Mouse (Mus musculus) MEL (cell line): Measurements from ENCODE around the gene Arl6ip5. TPM values are rescaled to one million over a fixed set of nuclear protein-coding genes. Genes with fewer than 3 reads are reported as not detected.

Source experiments
- DNase-seq: peaks from one replicate; pipeline ENCODE4 v3.0.0; 2011; ENCODE audit warnings: low read depth, low spot score
- H3K27ac ChIP-seq: 2 replicates; pipeline ENCODE4 v1.5.1; 2012; ENCODE audit warnings: low read depth, mild to moderate bottlenecking, control low read depth, low read length, moderate library complexity; ENCODE audit not compliant: control insufficient read depth
- H3K27me3 ChIP-seq, 2 experiments: fragments of 150-350 bp in 1 of 2; sonication (generic) in 1 of 2; 2 replicates each; pipeline ENCODE4 v1.6.1; 2012; ENCODE audit warnings: low read length in 2 of 2, mild to moderate bottlenecking in 2 of 2, improper control_type of control experiment in 1 of 2, moderate library complexity in 1 of 2; ENCODE audit not compliant: insufficient read depth in 2 of 2, control insufficient read depth in 1 of 2
- H3K36me3 ChIP-seq, 2 experiments: 2 replicates each; pipeline ENCODE4 v1.6.1; 2012 to 2014; ENCODE audit warnings: low read length in 2 of 2, improper control_type of control experiment in 1 of 2, inconsistent platforms in 1 of 2, mild to moderate bottlenecking in 1 of 2; ENCODE audit not compliant: insufficient read depth in 2 of 2, control insufficient read depth in 1 of 2
- H3K4me1 ChIP-seq, 2 experiments: fragments of 150-350 bp in 1 of 2; sonication (generic) in 1 of 2; 2 replicates each; pipeline ENCODE4 v1.6.1; 2012; ENCODE audit warnings: low read length in 2 of 2, improper control_type of control experiment in 1 of 2, mild to moderate bottlenecking in 1 of 2; ENCODE audit not compliant: insufficient read depth in 2 of 2, control insufficient read depth in 1 of 2
- H3K4me3 ChIP-seq, 2 experiments: fragments of 150-350 bp in 1 of 2; sonication (generic) in 1 of 2; 2 replicates each; pipeline ENCODE4 v1.5.1; 2012; ENCODE audit warnings: low read depth in 2 of 2, low read length in 2 of 2, mild to moderate bottlenecking in 2 of 2, moderate library complexity in 2 of 2, control low read depth in 1 of 2, improper control_type of control experiment in 1 of 2; ENCODE audit not compliant: control insufficient read depth in 1 of 2, insufficient read depth in 1 of 2
- H3K79me2 ChIP-seq: 2 replicates; pipeline ENCODE4 v1.6.1; 2012; ENCODE audit warnings: mild to moderate bottlenecking, low read length, moderate library complexity; ENCODE audit not compliant: control insufficient read depth, poor library complexity, insufficient read depth
- H3K9ac ChIP-seq: 2 replicates; pipeline ENCODE4 v1.6.1; 2012; ENCODE audit warnings: low read depth, mild to moderate bottlenecking, control low read depth, low read length, moderate library complexity; ENCODE audit not compliant: control insufficient read depth, poor library complexity, severe bottlenecking
- H3K9me3 ChIP-seq: fragments of 150-350 bp; sonication (generic); replicated peaks from 2 replicates; pipeline ENCODE4 v1.6.1; 2012; ENCODE audit warnings: mild to moderate bottlenecking, low read length, improper control_type of control experiment, moderate library complexity; ENCODE audit not compliant: insufficient read depth
- BHLHE40 ChIP-seq: IDR thresholded peaks from 2 replicates; pipeline ENCODE4 v1.6.1; 2012; ENCODE audit warnings: low read depth, mild to moderate bottlenecking, inconsistent platforms, low read length, improper control_type of control experiment, borderline replicate concordance
- CHD1 ChIP-seq: IDR thresholded peaks from 2 replicates; pipeline ENCODE4 v1.6.1; 2012; ENCODE audit warnings: low read depth, mild to moderate bottlenecking, inconsistent platforms, low read length, improper control_type of control experiment
- CTCF ChIP-seq, 3 experiments: IDR thresholded peaks in 2 of 3; conservative IDR thresholded peaks in 1 of 3; 2 replicates each; pipeline ENCODE4 v1.5.1; 2011 to 2012; ENCODE audit warnings: low read length in 3 of 3, low read depth in 2 of 3, mild to moderate bottlenecking in 2 of 3, improper control_type of control experiment in 1 of 3, inconsistent platforms in 1 of 3, mixed read lengths in 1 of 3, moderate library complexity in 1 of 3; ENCODE audit not compliant: control insufficient read depth in 1 of 3, insufficient read depth in 1 of 3, poor library complexity in 1 of 3, severe bottlenecking in 1 of 3
- E2F4 ChIP-seq: IDR thresholded peaks from 2 replicates; pipeline ENCODE4 v1.6.1; 2011; ENCODE audit warnings: low read depth, low read length, improper control_type of control experiment, borderline replicate concordance
- EP300 ChIP-seq, 2 experiments: IDR thresholded peaks; 2 replicates each; pipeline ENCODE4 v1.6.1; 2011; ENCODE audit warnings: improper control_type of control experiment in 2 of 2, low read length in 2 of 2, low read depth in 1 of 2, mild to moderate bottlenecking in 1 of 2
- ETS1 ChIP-seq: IDR thresholded peaks from 2 replicates; pipeline ENCODE4 v1.6.1; 2012; ENCODE audit warnings: low read depth, mild to moderate bottlenecking, inconsistent platforms, low read length, improper control_type of control experiment, moderate library complexity
- JUND ChIP-seq: IDR thresholded peaks from 2 replicates; pipeline ENCODE4 v1.6.1; 2011; ENCODE audit warnings: low read depth, mild to moderate bottlenecking, improper control_type of control experiment, low read length
- KAT2A ChIP-seq: conservative IDR thresholded peaks from 2 replicates; pipeline ENCODE4 v1.6.1; 2012; ENCODE audit warnings: low read depth, low read length, improper control_type of control experiment, inconsistent platforms
- MAX ChIP-seq: IDR thresholded peaks from 2 replicates; pipeline ENCODE4 v1.6.1; 2011; ENCODE audit warnings: low read length, improper control_type of control experiment
- NELFE ChIP-seq: IDR thresholded peaks from 2 replicates; pipeline ENCODE4 v1.6.1; 2011; ENCODE audit warnings: low read depth, low read length, improper control_type of control experiment
- NRF1 ChIP-seq: IDR thresholded peaks from 2 replicates; pipeline ENCODE4 v1.6.1; 2014; ENCODE audit warnings: low read depth, mild to moderate bottlenecking, inconsistent platforms, low read length, improper control_type of control experiment, moderate library complexity; ENCODE audit not compliant: poor library complexity, insufficient read depth, severe bottlenecking
- RCOR1 ChIP-seq: IDR thresholded peaks from 2 replicates; pipeline ENCODE4 v1.6.1; 2012; ENCODE audit warnings: low read depth, mild to moderate bottlenecking, inconsistent platforms, low read length, improper control_type of control experiment
- SIN3A ChIP-seq: IDR thresholded peaks from 2 replicates; pipeline ENCODE4 v1.6.1; 2012; ENCODE audit warnings: low read length, improper control_type of control experiment, inconsistent platforms
- SMC3 ChIP-seq: IDR thresholded peaks from 2 replicates; pipeline ENCODE4 v1.6.1; 2011; ENCODE audit warnings: low read depth, low read length, improper control_type of control experiment
- UBTF ChIP-seq: IDR thresholded peaks from 2 replicates; pipeline ENCODE4 v1.6.1; 2012; ENCODE audit warnings: low read depth, mild to moderate bottlenecking, inconsistent platforms, low read length, improper control_type of control experiment, moderate library complexity, borderline replicate concordance; ENCODE audit not compliant: insufficient read depth
- USF1 ChIP-seq: IDR thresholded peaks from 2 replicates; pipeline ENCODE4 v1.6.1; 2014; ENCODE audit warnings: low read depth, mild to moderate bottlenecking, inconsistent platforms, low read length, improper control_type of control experiment, moderate library complexity
- USF2 ChIP-seq, 2 experiments: IDR thresholded peaks; 2 replicates each; pipeline ENCODE4 v1.6.1; 2011 to 2012; ENCODE audit warnings: improper control_type of control experiment in 2 of 2, low read length in 2 of 2, borderline replicate concordance in 1 of 2, inconsistent platforms in 1 of 2, low read depth in 1 of 2, mild to moderate bottlenecking in 1 of 2; ENCODE audit not compliant: insufficient read depth in 1 of 2
- polyA plus RNA-seq, 2 experiments: library from polyadenylated mRNA; stranded (reverse) in 1 of 2; unstranded in 1 of 2; fragments of >175 nt in 1 of 2; fragments of >200 nt in 1 of 2; gene quantifications; 2 replicates each; pipeline versions ENCODE4 v1.2.1 to v1.2.4; 2012; ENCODE audit warnings: low replicate concordance in 2 of 2, low read depth in 1 of 2; ENCODE audit not compliant: insufficient read length in 2 of 2, insufficient read depth in 1 of 2, missing spikeins in 1 of 2
- total RNA-seq: library from RNA; depleted of rRNA; stranded (reverse); fragments of 300-350 nt; gene quantifications from 2 replicates; pipeline ENCODE4 v1.2.3, GENCODE M21; 2012

Arl6ip5 gene
- total and polyA plus RNA-seq, 3 experiments, result 39.4 to 113 TPM; not detected in 1

- TF ChIP-seq UBTF, result no peak
- TF ChIP-seq SIN3A, result peak; percentile 65; the same call in 1 of the 2 replicates
- TF ChIP-seq USF2 (IDR thresholded peaks at IDR 0.05; ENCODE audit: borderline replicate concordance in 1 of 2, insufficient read depth in 1 of 2, low read depth in 1 of 2, low read length in 2 of 2), result no peak
- TF ChIP-seq RCOR1, result no peak
- TF ChIP-seq NELFE, result no peak
- TF ChIP-seq USF1, result peak; percentile 36; the same call in 1 of the 2 replicates
- TF ChIP-seq BHLHE40, result no peak
- no peak for TF ChIP-seq NRF1
- 0 out of 2 replicates have a peak, but pooled peaks have one; percentile 27 for TF ChIP-seq ETS1
- TF ChIP-seq JUND, result no peak
- no peak for TF ChIP-seq SMC3
- TF ChIP-seq CTCF (IDR thresholded peaks at IDR 0.05 in 2 of 3, conservative IDR thresholded peaks at IDR 0.05 in 1 of 3; ENCODE audit: control insufficient read depth in 1 of 3, insufficient read depth in 1 of 3, low read depth in 2 of 3, low read length in 3 of 3, poor library complexity in 1 of 3, severe bottlenecking in 1 of 3), result peak in 2 of 3 experiments; percentile 35 to 43; a peak in 3 of 6 replicates
- TF ChIP-seq E2F4, result no peak
- no peak for TF ChIP-seq KAT2A
Observed at GRCm38 (mm10) chr6:97209201-97209600, 1.3 kb upstream of the Arl6ip5 start (continued).

- peaks cover 24 to 29% of the 10 kb centered on the region in 2 experiments for H3K4me1 ChIP-seq
- H3K27me3 ChIP-seq, result no peaks in the 10 kb centered on the region
- peak overlapping the region; percentile 40 to 50 for H3K4me3 ChIP-seq
- H3K79me2 ChIP-seq, result peaks cover 31% of the 10 kb centered on the region
- H3K9ac ChIP-seq, result peak overlapping the region; percentile 66
- TF ChIP-seq SMC3 (no peak), EP300 (IDR thresholded peaks at IDR 0.05; ENCODE audit: low read depth in 1 of 2, low read length in 2 of 2) (0 out of 4 replicates have a peak, but pooled peaks of 1 of the 2 experiments have one; percentile 16), MAX (0 out of 2 replicates have a peak, but pooled peaks have one; percentile 9), CHD1 (peak; percentile 5; the same call in 1 of the 2 replicates)
- TF ChIP-seq, all 39 proteins: peak for 3
- H3K27ac ChIP-seq, result peak overlapping the region; percentile 85
- H3K9me3 ChIP-seq, result no peaks in the 10 kb centered on the region
- DNase-seq, result no peak
- H3K36me3 ChIP-seq, result peaks cover 0 to 44% of the 10 kb centered on the region in 2 experiments; a peak in 3 of 4 replicates
Observed at GRCm38 (mm10) chr6:97209751-97210150, 738 bp upstream of the Arl6ip5 start.
